Mouse (Mus musculus) brain, embryonic 14.5 days (tissue): ENCODE measurements at regions not wholly inside any gene's neighbourhood (a gene's known extent, or its start where the extent isn't known, plus 50 kb on each side); places are given as distances from the start of the nearest gene placed in this dataset.

ENCODE experiments used
- DNase-seq: peaks from one replicate; pipeline ENCODE4 v3.0.0-alpha.2; 2011; ENCODE audit warnings: low read depth
- CTCF ChIP-seq: fragments of 200-500 bp; IDR thresholded peaks from 2 replicates; pipeline ENCODE4 v1.5.1; 2012; ENCODE audit warnings: inconsistent platforms, mild to moderate bottlenecking, moderate library complexity, borderline replicate concordance; ENCODE audit not compliant: insufficient read depth, insufficient read length; ENCODE audit errors: extremely low read depth
- POLR2A ChIP-seq: fragments of 200-500 bp; IDR thresholded peaks from 2 replicates; pipeline ENCODE4 v1.6.1; 2012; ENCODE audit warnings: mild to moderate bottlenecking, inconsistent platforms, borderline replicate concordance; ENCODE audit not compliant: poor library complexity, insufficient read depth, insufficient read length, severe bottlenecking; ENCODE audit errors: extremely low read depth

- peak; percentile 47 for DNase-seq
- no peak for TF ChIP-seq CTCF
- TF ChIP-seq POLR2A: no peak
These were observed 54.6 kb downstream of the Sox4 start for GRCm38 (mm10) chr13:28898900-28899299.

- TF ChIP-seq POLR2A: no peak
- DNase-seq: no peak
These were observed 60.6 kb downstream of the Sox4 start for GRCm38 (mm10) chr13:28892896-28893295.

GRCm38 (mm10) chr13:28887098-28887497 is 66.4 kb downstream of the Sox4 start:
- no peak for TF ChIP-seq CTCF
- no peak for TF ChIP-seq POLR2A
- no peak for DNase-seq

- peak; percentile 50 for DNase-seq
- TF ChIP-seq POLR2A (no peak), CTCF (no peak)
These were observed 66.8 kb downstream of the Sox4 start for GRCm38 (mm10) chr13:28886691-28887090.

GRCm38 (mm10) chr13:28885083-28886037 is 68.2 kb downstream of the Sox4 start:
- DNase-seq: peak; percentile 79
- TF ChIP-seq CTCF (no peak), POLR2A (peak; percentile 50; the same call in 1 of the 2 replicates)

- TF ChIP-seq POLR2A (no peak), CTCF (no peak)
- peak; percentile 46 for DNase-seq
These were observed 69.2 kb downstream of the Sox4 start for GRCm38 (mm10) chr13:28884191-28884820.

- TF ChIP-seq POLR2A: no peak
- TF ChIP-seq CTCF: no peak
- no peak for DNase-seq
These were observed 70.1 kb downstream of the Sox4 start for GRCm38 (mm10) chr13:28883398-28883797.

- no peak for DNase-seq
- TF ChIP-seq POLR2A: no peak
- no peak for TF ChIP-seq CTCF
These were observed 72.6 kb downstream of the Sox4 start for GRCm38 (mm10) chr13:28880888-28881287.

GRCm38 (mm10) chr13:28878692-28879091 is 74.8 kb downstream of the Sox4 start:
- no peak for DNase-seq
- TF ChIP-seq POLR2A (no peak), CTCF (no peak)

- no peak for TF ChIP-seq CTCF
- TF ChIP-seq POLR2A: no peak
- DNase-seq: no peak
These were observed 76.7 kb downstream of the Sox4 start for GRCm38 (mm10) chr13:28876771-28877170.

GRCm38 (mm10) chr13:28870681-28871080 is 82.8 kb downstream of the Sox4 start:
- DNase-seq: no peak
- TF ChIP-seq CTCF (no peak), POLR2A (no peak)

GRCm38 (mm10) chr13:28867210-28867609 is 86.3 kb downstream of the Sox4 start:
- peak; percentile 50 for DNase-seq
- no peak for TF ChIP-seq POLR2A
- TF ChIP-seq CTCF: no peak

- TF ChIP-seq POLR2A (no peak), CTCF (no peak)
These were observed 86.8 kb downstream of the Sox4 start for GRCm38 (mm10) chr13:28866686-28867085.

More at GRCm38 (mm10) chr13:28866686-28867085, 86.8 kb downstream of the Sox4 start:
- DNase-seq: no peak
